Mouse (Mus musculus): ENCODE measurements around the gene Sc5d.

GRCm38 (mm10) chr9:42214116-42214515, 49.9 kb downstream of the Sc5d start:
- TF ChIP-seq CTCF (IDR thresholded peaks at IDR 0.05; ENCODE audit: low read depth) (no peak), EP300 (IDR thresholded peaks at IDR 0.05; ENCODE audit: low read depth) (no peak)

Measured in liver, postnatal 0 days (tissue).